Mouse (Mus musculus) lung, adult 18-20 months (tissue): ENCODE data around the gene Pus7l.

Experiments used
- DNase-seq, 2 experiments: peaks; one replicate each; pipeline ENCODE4 v3.0.0; 2022; ENCODE audit warnings: mixed read lengths in 2 of 2

Gene Pus7l

GRCm38 (mm10) chr15:94475975-94476374 lies 67.4 kb downstream of the Pus7l start:
- DNase-seq = no peak
